13 mouse cellular contexts compared by ENCODE assay signal in the genomic region with DNA sequence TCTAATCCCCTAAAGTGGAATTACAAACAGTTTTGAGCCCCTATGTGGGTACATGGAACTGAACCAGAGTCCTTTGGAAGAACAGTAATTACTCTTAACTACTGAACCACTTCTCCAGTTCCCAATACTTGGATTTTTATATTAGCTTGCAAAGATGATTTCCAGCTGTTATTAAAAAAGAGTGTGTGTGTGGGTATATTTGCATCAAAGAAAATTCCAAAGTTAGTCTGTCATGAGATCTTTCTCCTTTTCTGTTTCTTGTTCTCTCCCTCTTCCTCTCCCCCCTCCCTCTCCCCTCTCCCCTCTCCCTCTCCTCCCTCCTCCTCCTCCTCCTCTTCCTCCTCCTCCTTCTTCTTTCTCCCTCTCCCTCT.
"Had no signal": no experiment of that assay in that cellular context is flagged by ENCODE, and none has a peak within 500 bp of the region (broad histone marks: within the 10 kb centered on the region; RNA-seq: fewer than 3 reads in every experiment).

No protein-coding gene starts in this region.

- H3K36me3 ChIP-seq: liver, embryonic 12.5 days; midbrain, embryonic 10.5 days; midbrain, embryonic 12.5 days; neural tube, embryonic 13.5 days; neural tube, embryonic 15.5 days had no signal

- DNase-seq: right cerebral cortex, adult 18-20 months; right cerebral cortex, postnatal 25 days; spleen, adult 18-20 months; thymus, adult 18-20 months; thymus, postnatal 36 days had no signal

- H3K9ac ChIP-seq: liver, embryonic 12.5 days; liver, embryonic 14.5 days; midbrain, embryonic 12.5 days; neural tube, embryonic 13.5 days; neural tube, embryonic 15.5 days had no signal

- H3K4me3 ChIP-seq: liver, embryonic 12.5 days; midbrain, embryonic 10.5 days; midbrain, embryonic 12.5 days; myocyte; neural tube, embryonic 13.5 days; neural tube, embryonic 15.5 days had no signal

- H3K27me3 ChIP-seq: liver, embryonic 12.5 days; midbrain, embryonic 12.5 days; neural tube, embryonic 13.5 days; neural tube, embryonic 15.5 days had no signal

- H3K9me3 ChIP-seq: liver, embryonic 12.5 days; midbrain, embryonic 10.5 days; midbrain, embryonic 12.5 days; neural tube, embryonic 13.5 days; neural tube, embryonic 15.5 days had no signal

- H3K27ac ChIP-seq: liver, embryonic 12.5 days; liver, embryonic 14.5 days; midbrain, embryonic 10.5 days; midbrain, embryonic 12.5 days; neural tube, embryonic 13.5 days; neural tube, embryonic 15.5 days had no signal

- ATAC-seq: liver, embryonic 12.5 days; midbrain, embryonic 16.5 days had no signal

- H3K4me1 ChIP-seq: liver, embryonic 12.5 days; midbrain, embryonic 10.5 days; midbrain, embryonic 12.5 days; neural tube, embryonic 13.5 days; neural tube, embryonic 15.5 days had no signal

- H3K4me2 ChIP-seq: liver, embryonic 12.5 days; midbrain, embryonic 12.5 days; neural tube, embryonic 13.5 days; neural tube, embryonic 15.5 days had no signal
